In genomic region chr13:98518341-98518740, GRCm38 (mm10) we compare ENCODE assay signal across 15 mouse cellular contexts. TPM values are rescaled to one million over a fixed set of nuclear protein-coding genes. Genes with fewer than 3 reads are reported as not detected.
DNase-seq lines count a peak whose midpoint lies in the region; ATAC-seq and TF ChIP-seq lines count a peak whose summit lies in the region.
"Had no signal": no experiment of that assay in that cellular context is flagged by ENCODE, and none has a peak within 500 bp of the region (broad histone marks: within the 10 kb centered on the region; RNA-seq: fewer than 3 reads in every experiment).

No protein-coding gene starts in this region.

- H3K9me3 ChIP-seq in hindbrain, embryonic 11.5 days (ENCODE audit: control insufficient read depth, low read length): no peaks in the 10 kb centered on the region
- H3K9me3 ChIP-seq in hindbrain, postnatal 0 days (ENCODE audit: low read length): peaks cover 5% of the 10 kb centered on the region; the same call in 1 of the 2 replicates
- H3K9me3 ChIP-seq in limb, embryonic 12.5 days: peaks cover 10% of the 10 kb centered on the region; the same call in 1 of the 2 replicates
- H3K9me3 ChIP-seq: G1E had no signal

- no peak overlapping the region for H3K4me2 ChIP-seq in hindbrain, embryonic 11.5 days (replicated peaks; ENCODE audit: low read depth, low read length)
- H3K4me2 ChIP-seq in hindbrain, postnatal 0 days (ENCODE audit: low read depth, low read length): no peak overlapping the region
- H3K4me2 ChIP-seq in limb, embryonic 12.5 days: peak overlapping the region; percentile 23

- TF ChIP-seq CTCF in hindbrain, postnatal 0 days (IDR thresholded peaks at IDR 0.05; ENCODE audit: low read depth): no peak

- peak; percentile 29 for DNase-seq in hindbrain, embryonic 11.5 days (ENCODE audit: low spot score)
- DNase-seq in hindbrain, postnatal 0 days (ENCODE audit: low spot score): no peak
- DNase-seq in ES-CJ7 (ENCODE audit: low read depth, low spot score) (peak; percentile 15), ZHBTc4 (ENCODE audit: low read depth, low spot score) (peak; percentile 44)
- DNase-seq in spleen, adult 18-20 months: no peak
- DNase-seq in left cerebral cortex, postnatal 36 days (ENCODE audit: low spot score in 2 of 2): no peak
- no peak for DNase-seq in adrenal gland, adult (ENCODE audit: inconsistent age in 2 of 2, low spot score in 1 of 2)
- DNase-seq: cerebellum, adult 2 months; kidney, adult 11 months; layer of hippocampus, postnatal 36 days; thymus, postnatal 25 days had no signal

- 32% methylated on average over 11 of the region's 11 CpGs for WGBS in hindbrain, embryonic 11.5 days
- WGBS in hindbrain, postnatal 0 days: 25% methylated on average over 11 of the region's 11 CpGs
- 8% methylated on average over 11 of the region's 11 CpGs for WGBS in limb, embryonic 12.5 days

- no peak overlapping the region for H3K27ac ChIP-seq in hindbrain, embryonic 11.5 days (ENCODE audit: low read depth, low read length)
- H3K27ac ChIP-seq in hindbrain, postnatal 0 days: no peak overlapping the region
- no peak overlapping the region for H3K27ac ChIP-seq in limb, embryonic 12.5 days

- H3K9ac ChIP-seq in hindbrain, embryonic 11.5 days (ENCODE audit: low read depth, low read length): no peak overlapping the region
- H3K9ac ChIP-seq in hindbrain, postnatal 0 days (replicated peaks; ENCODE audit: low read length): no peak overlapping the region
- H3K9ac ChIP-seq in limb, embryonic 12.5 days (replicated peaks): no peak overlapping the region

- no peaks in the 10 kb centered on the region for H3K36me3 ChIP-seq in hindbrain, embryonic 11.5 days (ENCODE audit: control insufficient read depth, insufficient read depth, low read length)
- no peaks in the 10 kb centered on the region for H3K36me3 ChIP-seq in hindbrain, postnatal 0 days (ENCODE audit: insufficient read depth, low read length)
- no peaks in the 10 kb centered on the region for H3K36me3 ChIP-seq in limb, embryonic 12.5 days
- H3K36me3 ChIP-seq: G1E had no signal

- no peaks in the 10 kb centered on the region for H3K27me3 ChIP-seq in hindbrain, embryonic 11.5 days (ENCODE audit: control insufficient read depth, insufficient read depth, low read length)
- no peaks in the 10 kb centered on the region for H3K27me3 ChIP-seq in hindbrain, postnatal 0 days (ENCODE audit: insufficient read depth, low read length)
- peaks cover 11% of the 10 kb centered on the region; the same call in 1 of the 2 replicates for H3K27me3 ChIP-seq in limb, embryonic 12.5 days

- no peak overlapping the region for H3K4me3 ChIP-seq in hindbrain, embryonic 11.5 days (ENCODE audit: low read depth, low read length)
- H3K4me3 ChIP-seq in hindbrain, postnatal 0 days (ENCODE audit: low read length): no peak overlapping the region
- H3K4me3 ChIP-seq in limb, embryonic 12.5 days (replicated peaks): 0 out of 2 replicates have a peak overlapping the region, but pooled peaks have one; percentile 8

- intact Hi-C loops in left cerebral cortex, postnatal 36 days (cut with DNase I): no loop called here

- H3K4me1 ChIP-seq in hindbrain, embryonic 11.5 days (replicated peaks; ENCODE audit: control insufficient read depth, insufficient read depth, low read length): no peaks in the 10 kb centered on the region
- H3K4me1 ChIP-seq in hindbrain, postnatal 0 days (ENCODE audit: insufficient read depth, low read length): no peaks in the 10 kb centered on the region
- peaks cover 13% of the 10 kb centered on the region for H3K4me1 ChIP-seq in limb, embryonic 12.5 days (replicated peaks)

- no peak for ATAC-seq in hindbrain, embryonic 11.5 days (ENCODE audit: low FRiP score)
- no peak for ATAC-seq in hindbrain, postnatal 0 days
- ATAC-seq in limb, embryonic 12.5 days (ENCODE audit: insufficient number of reproducible peaks, insufficient read depth, low FRiP score, low TSS enrichment, low read depth): no peak
- ATAC-seq: midbrain, embryonic 16.5 days had no signal

RNA-seq across cellular contexts. Expression of gene Gm10320, which starts 26.5 kb away (rescaled TPM):
- 0.78 and 0.94 TPM in 2 replicates for polyA plus RNA-seq in hindbrain, embryonic 11.5 days (2014; fragmentation: Nextera tagmentation; extraction: Ambion mirVana)
- 0.52 TPM in 1 of 2 replicates, not detected in the other for total RNA-seq in hindbrain, postnatal 0 days (2014; rRNA removed)
- 0.72 and 0.74 TPM in 2 replicates for polyA plus RNA-seq in hindbrain, postnatal 0 days (2015; fragmentation: Nextera tagmentation; extraction: Ambion mirVana)
- polyA plus RNA-seq in limb, embryonic 12.5 days (2016; fragmentation: Nextera tagmentation; extraction: Ambion mirVana): 1.3 and 1.7 TPM in 2 replicates
- total RNA-seq in left cerebral cortex, postnatal 36 days (2021): not detected
- total RNA-seq: gastrocnemius, adult 18-20 months; layer of hippocampus, postnatal 36 days had no signal

Comparison
In these comparisons a context has a peak if more than half of its experiments do, and no peak if none do; other contexts are left out.
1. DNase-seq: peak in hindbrain, embryonic 11.5 days (single experiment), ES-CJ7 (single experiment) and ZHBTc4 (single experiment); none in hindbrain, postnatal 0 days (single experiment), spleen, adult 18-20 months (0 of 2), left cerebral cortex, postnatal 36 days (0 of 2) and adrenal gland, adult (0 of 2).